Mouse (Mus musculus) forebrain, postnatal 0 days (tissue): ENCODE data around the gene Rad51b. TPM values are rescaled to one million over a fixed set of nuclear protein-coding genes. Genes with fewer than 3 reads are reported as not detected.

Source experiments
- ATAC-seq: fragments of 200-750 bp; cut with Nextera tagmentation; 2 replicates; pipeline ENCODE4 v1.8.0; 2017; ENCODE audit warnings: mild to moderate bottlenecking, moderate library complexity
- DNase-seq: peaks from one replicate; pipeline ENCODE4 v3.0.0-alpha.2; 2015
- H3K27ac ChIP-seq: fragments of 300-500 bp; sonication (generic); 2 replicates; pipeline ENCODE4 v1.5.1; 2014; ENCODE audit warnings: low read depth, mild to moderate bottlenecking, antibody characterized with exemption, low read length, moderate library complexity, mixed read lengths
- H3K27me3 ChIP-seq: fragments of 300-500 bp; sonication (generic); 2 replicates; pipeline ENCODE4 v1.6.1; 2014; ENCODE audit warnings: mild to moderate bottlenecking, low read length, mixed read lengths; ENCODE audit not compliant: insufficient read depth
- H3K36me3 ChIP-seq: fragments of 300-500 bp; sonication (generic); 2 replicates; pipeline ENCODE4 v1.6.1; 2014; ENCODE audit warnings: mild to moderate bottlenecking, moderate library complexity; ENCODE audit not compliant: insufficient read depth
- H3K4me1 ChIP-seq: fragments of 300-500 bp; sonication (generic); 2 replicates; pipeline ENCODE4 v1.6.1; 2014; ENCODE audit warnings: antibody characterized with exemption; ENCODE audit not compliant: insufficient read depth
- H3K4me2 ChIP-seq: fragments of 300-500 bp; sonication (generic); 2 replicates; pipeline ENCODE4 v1.6.1; 2014; ENCODE audit warnings: low read depth, mild to moderate bottlenecking, moderate library complexity
- H3K4me3 ChIP-seq: fragments of 300-500 bp; sonication (generic); 2 replicates; pipeline ENCODE4 v1.5.1; 2014; ENCODE audit warnings: low read depth, low read length, mixed read lengths
- H3K9ac ChIP-seq: fragments of 300-500 bp; sonication (generic); 2 replicates; pipeline ENCODE4 v1.6.1; 2014; ENCODE audit warnings: mild to moderate bottlenecking
- H3K9me3 ChIP-seq: fragments of 300-500 bp; sonication (generic); 2 replicates; pipeline ENCODE4 v1.6.1; 2016; ENCODE audit warnings: low read length
- CTCF ChIP-seq: sonication (generic); IDR thresholded peaks from 2 replicates; pipeline ENCODE4 v1.5.1; 2016; ENCODE audit warnings: antibody characterized with exemption, control low read depth, low read depth
- WGBS: fragments of 180-500 bp; shearing (Covaris S2); extraction: QIAGEN DNeasy Blood & Tissue Kit; methylation state at CpG from one replicate; pipeline ENCODE4 v1.1.7; 2014; 5-methylcytosine and 5-hydroxymethylcytosine counted together
- polyA plus RNA-seq: library from polyadenylated mRNA; unstranded; fragments of >200 nt; fragmentation: Nextera tagmentation; extraction: Ambion mirVana; gene quantifications from 2 replicates; pipeline ENCODE4 v1.2.1, GENCODE M21; 2015
- total RNA-seq: library from RNA; depleted of rRNA; stranded (reverse); fragments of >200 nt; gene quantifications from 2 replicates; pipeline ENCODE4 v1.2.3, GENCODE M21; 2014

The Rad51b gene
- total and polyA plus RNA-seq, 2 experiments from 2014 or later: 0.62 to 1.1 TPM

DNA sequence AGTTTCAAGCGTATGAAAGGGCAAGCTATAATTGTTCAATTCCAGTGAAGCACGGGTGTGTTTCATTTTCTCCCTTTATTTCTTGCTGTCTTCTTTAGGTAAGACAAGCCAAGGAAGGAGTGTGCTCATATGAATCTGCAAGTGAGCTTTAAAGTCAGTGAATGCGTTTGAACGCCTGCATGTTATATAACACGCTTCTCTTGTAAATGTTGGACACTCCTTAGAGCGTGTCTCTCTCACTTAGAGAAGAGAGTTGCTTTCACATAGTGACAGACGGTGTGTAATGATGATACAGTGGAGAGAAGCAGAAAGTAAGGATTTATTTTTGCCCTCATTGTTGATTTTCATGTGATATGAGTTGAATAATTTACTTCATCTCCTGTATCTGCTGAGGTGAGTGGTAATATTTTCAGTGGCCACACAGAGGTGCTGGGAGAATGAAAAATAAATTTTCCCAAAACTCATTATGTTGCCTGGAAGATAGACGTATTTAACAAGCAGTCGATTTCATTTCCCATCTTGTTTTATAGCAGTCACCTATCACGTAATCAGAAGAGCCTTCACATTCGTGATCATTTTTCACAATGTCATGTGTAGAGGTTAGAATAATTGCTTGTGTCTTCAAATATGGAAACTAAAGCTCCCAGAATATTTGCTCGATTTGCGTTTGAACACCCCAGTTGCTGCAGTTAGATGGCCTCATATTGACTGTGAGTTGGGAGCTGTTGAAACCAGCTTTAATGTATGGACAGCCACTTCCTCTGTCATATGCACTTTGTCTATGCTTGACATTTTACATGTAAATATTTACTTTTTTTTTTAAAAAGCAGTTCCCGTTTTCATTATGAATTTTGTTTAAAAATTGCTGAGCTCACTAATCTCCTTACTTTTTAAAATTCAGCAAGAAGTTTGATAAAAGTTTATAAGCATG lies 228.1 kb downstream of the Rad51b start:
- H3K27ac ChIP-seq: no peak overlapping the region
- no peaks in the 10 kb centered on the region for H3K27me3 ChIP-seq
- H3K36me3 ChIP-seq: no peaks in the 10 kb centered on the region
- ATAC-seq: no peak
- DNase-seq: no peak
- H3K4me2 ChIP-seq: no peak overlapping the region
- H3K4me1 ChIP-seq: no peaks in the 10 kb centered on the region
- 76% methylated on average over 14 of the region's 14 CpGs for WGBS
- no peaks in the 10 kb centered on the region for H3K9me3 ChIP-seq
- no peak overlapping the region for H3K9ac ChIP-seq
- no peak overlapping the region for H3K4me3 ChIP-seq
- peak; percentile 44 for TF ChIP-seq CTCF

DNA sequence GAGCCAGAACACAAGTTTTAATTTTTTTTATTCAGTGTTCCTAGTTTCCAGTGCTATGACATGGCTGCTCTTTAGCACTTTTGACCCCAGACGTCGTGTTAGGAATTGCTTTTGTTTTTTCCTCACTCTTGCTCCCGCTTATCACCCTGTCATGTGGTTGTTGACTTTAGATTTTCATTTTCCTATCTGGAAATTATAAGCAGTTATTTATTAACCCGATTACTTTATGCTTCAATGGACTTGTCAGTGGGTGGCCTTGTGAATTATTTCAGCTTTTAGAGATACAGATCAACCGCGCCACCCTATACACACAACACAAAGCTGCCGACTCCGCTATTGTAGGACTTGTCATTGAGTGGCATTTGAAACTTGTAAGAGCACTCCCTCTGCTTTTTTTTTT lies 228.8 kb downstream of the Rad51b start:
- no peaks in the 10 kb centered on the region for H3K9me3 ChIP-seq
- H3K4me2 ChIP-seq: no peak overlapping the region
- H3K9ac ChIP-seq: no peak overlapping the region
- H3K4me1 ChIP-seq: peaks cover 6% of the 10 kb centered on the region; the same call in 1 of the 2 replicates
- DNase-seq: no peak
- H3K27me3 ChIP-seq: no peaks in the 10 kb centered on the region
- no peaks in the 10 kb centered on the region for H3K36me3 ChIP-seq
- no peak for TF ChIP-seq CTCF
- H3K27ac ChIP-seq: no peak overlapping the region
- H3K4me3 ChIP-seq: no peak overlapping the region
- 53% methylated on average over 8 of the region's 8 CpGs for WGBS
- ATAC-seq: no peak

DNA sequence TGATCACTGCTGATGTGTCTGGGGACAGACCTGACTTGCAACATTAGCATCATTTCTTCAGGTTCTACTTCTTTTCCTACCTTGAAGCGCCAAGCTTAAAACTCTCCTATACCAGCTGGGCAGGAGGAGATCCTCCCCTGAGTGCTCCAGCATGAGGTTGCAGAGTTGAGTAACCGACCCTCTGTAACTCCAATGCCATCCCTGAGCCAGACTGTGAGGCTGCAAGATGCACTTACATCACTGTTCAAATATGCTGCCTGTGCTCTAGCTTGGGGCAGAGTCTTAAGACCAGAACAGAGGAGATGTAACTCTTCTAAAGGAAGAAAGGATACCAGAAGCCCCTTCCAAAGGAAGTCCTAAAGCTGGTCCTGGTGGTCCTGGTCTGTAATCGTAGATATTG lies 230.1 kb downstream of the Rad51b start:
- Histone ChIP-seq H3K4me3 (no peak overlapping the region), H3K4me1 (peaks cover 8% of the 10 kb centered on the region; the same call in 1 of the 2 replicates), H3K27ac (no peak overlapping the region), H3K4me2 (no peak overlapping the region), H3K9me3 (no peaks in the 10 kb centered on the region), H3K27me3 (no peaks in the 10 kb centered on the region), H3K9ac (no peak overlapping the region), H3K36me3 (no peaks in the 10 kb centered on the region)
- no peak for ATAC-seq
- DNase-seq: no peak
- 79% methylated on average over 3 of the region's 3 CpGs for WGBS
- TF ChIP-seq CTCF: no peak

DNA sequence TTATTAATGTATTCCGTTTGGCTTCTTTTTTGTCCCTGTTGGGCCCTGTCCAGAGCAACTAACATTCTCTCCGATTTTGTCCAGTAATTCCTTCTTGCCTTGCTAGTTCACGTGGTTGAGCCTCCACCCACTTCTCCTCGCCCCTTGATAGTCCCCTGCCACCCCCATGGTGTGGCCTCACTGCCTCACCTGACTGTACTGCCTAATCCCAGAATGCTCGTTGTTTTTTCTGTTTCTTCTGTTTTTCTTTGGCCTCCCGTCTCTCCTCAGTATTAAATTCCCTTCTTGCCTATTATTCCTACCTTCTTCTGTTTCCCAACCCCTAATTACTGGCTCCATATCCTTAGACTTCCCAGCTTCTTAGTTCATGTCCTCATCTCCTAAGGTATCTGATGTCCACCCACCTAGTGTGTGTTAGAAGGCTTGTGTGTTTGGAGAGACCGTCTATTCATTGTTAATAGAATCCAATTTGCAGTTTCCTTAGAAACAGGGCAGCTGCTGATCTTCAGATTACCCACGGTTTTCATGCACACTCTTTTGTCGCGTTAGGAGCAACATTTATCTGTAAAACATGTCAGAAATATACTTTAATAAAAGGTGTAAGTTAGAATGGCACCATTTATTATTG lies 233.3 kb downstream of the Rad51b start:
- H3K4me1 ChIP-seq: peaks cover 8% of the 10 kb centered on the region; the same call in 1 of the 2 replicates
- 19% methylated on average over 10 of the region's 10 CpGs for WGBS
- no peak for TF ChIP-seq CTCF
- no peak for ATAC-seq
- no peak overlapping the region for H3K4me2 ChIP-seq
- H3K27ac ChIP-seq: no peak overlapping the region
- H3K36me3 ChIP-seq: no peaks in the 10 kb centered on the region
- no peak overlapping the region for H3K9ac ChIP-seq
- DNase-seq: peak; percentile 25
- no peaks in the 10 kb centered on the region for H3K9me3 ChIP-seq
- H3K27me3 ChIP-seq: no peaks in the 10 kb centered on the region
- no peak overlapping the region for H3K4me3 ChIP-seq

DNA sequence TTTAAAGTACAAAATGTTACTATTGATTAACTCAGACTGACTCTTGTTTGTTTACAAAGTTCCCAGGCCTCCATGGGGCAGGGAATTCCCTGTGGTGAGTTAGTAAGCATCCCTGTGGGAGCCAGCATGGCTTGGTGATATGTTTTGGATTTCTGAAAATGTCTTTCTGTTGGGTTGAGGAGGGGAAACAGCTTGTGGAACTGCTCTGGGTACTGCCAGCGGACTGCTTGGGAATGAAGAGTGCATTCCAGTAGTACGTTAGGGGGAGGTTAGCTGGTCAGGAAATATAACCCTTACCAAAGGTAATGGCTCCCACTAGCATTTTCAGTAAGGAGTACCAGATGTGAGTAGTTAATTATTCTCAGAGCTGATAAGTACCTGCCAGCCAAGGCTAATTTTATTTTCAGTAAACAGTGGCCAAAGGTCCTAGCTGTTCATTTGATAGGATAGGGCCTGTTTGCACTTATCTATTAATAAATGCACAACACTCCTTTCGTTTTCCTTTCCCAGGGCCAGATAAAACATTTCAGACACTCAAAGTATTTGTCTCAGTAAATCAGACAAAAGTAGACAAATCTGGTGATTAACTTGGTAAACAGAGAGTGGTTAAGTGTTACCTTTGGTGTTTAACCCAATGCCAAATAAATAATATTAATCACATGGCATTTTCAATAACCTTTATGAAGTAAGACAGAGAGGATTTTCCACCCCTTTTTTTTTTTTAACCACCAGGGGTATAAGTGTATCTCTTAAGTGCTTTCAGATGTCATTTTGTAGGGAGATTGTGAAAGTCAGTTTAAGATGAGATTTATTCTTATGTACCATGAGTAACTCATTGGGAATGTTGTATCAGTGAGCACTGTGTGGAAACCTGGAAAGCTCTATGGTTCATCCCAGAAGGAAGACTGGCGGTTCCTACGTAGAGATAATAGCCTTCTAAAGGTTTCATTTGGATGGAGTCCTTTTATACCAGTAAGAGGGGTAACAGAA lies 235.0 kb downstream of the Rad51b start:
- no peak for ATAC-seq
- no peak overlapping the region for H3K4me3 ChIP-seq
- no peaks in the 10 kb centered on the region for H3K36me3 ChIP-seq
- H3K9me3 ChIP-seq: no peaks in the 10 kb centered on the region
- no peak overlapping the region for H3K4me2 ChIP-seq
- H3K27ac ChIP-seq: no peak overlapping the region
- DNase-seq: no peak
- H3K27me3 ChIP-seq: no peaks in the 10 kb centered on the region
- WGBS: 87% methylated on average over 5 of the region's 5 CpGs
- H3K4me1 ChIP-seq: peaks cover 8% of the 10 kb centered on the region; the same call in 1 of the 2 replicates
- no peak overlapping the region for H3K9ac ChIP-seq
- no peak for TF ChIP-seq CTCF

DNA sequence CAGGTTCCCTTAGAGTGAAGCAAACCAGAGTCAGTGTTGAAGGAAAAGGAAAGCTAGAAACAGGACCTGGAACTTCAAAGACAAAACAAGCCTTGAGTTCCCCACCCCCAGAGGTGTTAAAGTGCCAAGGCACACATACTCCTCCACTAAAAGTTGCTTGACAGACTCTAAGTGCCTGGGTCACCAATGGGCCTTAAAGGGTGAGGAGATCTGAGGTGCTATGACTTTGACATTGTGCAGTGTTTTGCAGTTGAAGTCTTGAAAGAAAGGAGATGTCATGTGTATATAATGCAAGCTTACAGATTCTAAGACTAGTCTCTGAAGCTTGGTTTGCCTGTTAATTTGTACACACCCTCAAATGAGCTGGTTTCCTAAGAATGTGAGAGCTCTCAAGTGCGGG lies 237.7 kb downstream of the Rad51b start:
- H3K4me1 ChIP-seq: peaks cover 8% of the 10 kb centered on the region; the same call in 1 of the 2 replicates
- no peak for TF ChIP-seq CTCF
- H3K27ac ChIP-seq: no peak overlapping the region
- 29% methylated on average over 1 of the region's 1 CpGs for WGBS
- ATAC-seq (no peak), DNase-seq (no peak)
- H3K4me3 ChIP-seq: no peak overlapping the region
- no peaks in the 10 kb centered on the region for H3K36me3 ChIP-seq
- no peaks in the 10 kb centered on the region for H3K27me3 ChIP-seq
- no peak overlapping the region for H3K9ac ChIP-seq
- no peaks in the 10 kb centered on the region for H3K9me3 ChIP-seq
- H3K4me2 ChIP-seq: no peak overlapping the region
